Mouse (Mus musculus) megakaryocyte, embryonic 14.5 days (primary cell): ENCODE measurements around the gene Dolk. TPM values are rescaled to one million over a fixed set of nuclear protein-coding genes. Genes with fewer than 3 reads are reported as not detected.

ENCODE experiments used
- H3K27me3 ChIP-seq: replicated peaks from 2 replicates; pipeline ENCODE3; 2012; ENCODE audit warnings: inconsistent platforms
- H3K36me3 ChIP-seq: replicated peaks from 2 replicates; pipeline ENCODE3; 2012; ENCODE audit warnings: low read length, inconsistent platforms, mixed read lengths
- H3K4me1 ChIP-seq: 2 replicates; pipeline ENCODE4 v1.6.1; 2012; ENCODE audit warnings: inconsistent platforms
- H3K4me3 ChIP-seq: replicated peaks from 2 replicates; pipeline ENCODE3; 2012; ENCODE audit warnings: moderate library complexity, mild to moderate bottlenecking, inconsistent platforms
- H3K9me3 ChIP-seq: 2 replicates; pipeline ENCODE4 v1.6.1; 2012; ENCODE audit warnings: inconsistent platforms
- FLI1 ChIP-seq: IDR thresholded peaks from 2 replicates; pipeline ENCODE4 v1.6.1; 2012; ENCODE audit warnings: low read length, inconsistent platforms, mixed read lengths
- GATA1 ChIP-seq: IDR thresholded peaks from 3 replicates; pipeline ENCODE4 v1.6.1; 2012; ENCODE audit warnings: mixed read lengths, low read length, inconsistent platforms, borderline replicate concordance
- polyA plus RNA-seq: library from polyadenylated mRNA; stranded (reverse); fragments of >175 nt; gene quantifications from 2 replicates; pipeline ENCODE4 v1.2.3, GENCODE M21; 2012; ENCODE audit warnings: low replicate concordance; ENCODE audit not compliant: insufficient read depth

Dolk gene
- polyA plus RNA-seq, 1 experiment = 7.1 TPM

- TF ChIP-seq FLI1 (no peak), GATA1 (no peak)
- H3K4me1 ChIP-seq = peaks cover 73% of the 10 kb centered on the region
- H3K9me3 ChIP-seq = 0 out of 2 replicates have a peak, but pooled peaks cover 3% of the 10 kb centered on the region
- peaks cover 40% of the 10 kb centered on the region for H3K36me3 ChIP-seq
- H3K27me3 ChIP-seq = no peaks in the 10 kb centered on the region
- peak overlapping the region; percentile 96 for H3K4me3 ChIP-seq
These were observed 47.1 kb downstream of the Dolk start for GRCm38 (mm10) chr2:30238906-30239465.

- peaks cover 11% of the 10 kb centered on the region for H3K9me3 ChIP-seq
- H3K4me3 ChIP-seq = peak overlapping the region; percentile 96
- TF ChIP-seq FLI1 (no peak), GATA1 (no peak)
- no peaks in the 10 kb centered on the region for H3K27me3 ChIP-seq
- peaks cover 62% of the 10 kb centered on the region for H3K4me1 ChIP-seq
- peaks cover 29% of the 10 kb centered on the region for H3K36me3 ChIP-seq
These were observed 48.3 kb downstream of the Dolk start for GRCm38 (mm10) chr2:30237881-30238280.

- H3K36me3 ChIP-seq = peaks cover 24% of the 10 kb centered on the region
- peaks cover 56% of the 10 kb centered on the region for H3K4me1 ChIP-seq
- H3K27me3 ChIP-seq = no peaks in the 10 kb centered on the region
- no peak for TF ChIP-seq GATA1
- TF ChIP-seq FLI1 = peak; percentile 86
- H3K4me3 ChIP-seq = peak within 1 kb of the TSS; percentile 96
- H3K9me3 ChIP-seq = peaks cover 17% of the 10 kb centered on the region
These were observed 48.8 kb downstream of the Dolk start, which contains the start of gene Lrrc8a for GRCm38 (mm10) chr2:30237199-30237880. Gene Lrrc8a (plus strand): TSS chr2:30237715.

- peaks cover 22% of the 10 kb centered on the region for H3K9me3 ChIP-seq
- peaks cover 17% of the 10 kb centered on the region for H3K36me3 ChIP-seq
- no peaks in the 10 kb centered on the region for H3K27me3 ChIP-seq
- peak overlapping the region; percentile 96 for H3K4me3 ChIP-seq
- peaks cover 49% of the 10 kb centered on the region for H3K4me1 ChIP-seq
- no peak for TF ChIP-seq FLI1
- TF ChIP-seq GATA1 = no peak
These were observed 49.5 kb downstream of the Dolk start for GRCm38 (mm10) chr2:30236426-30237198.

GRCm38 (mm10) chr2:30235593-30235992 is 50.5 kb downstream of the Dolk start:
- H3K36me3 ChIP-seq = peaks cover 7% of the 10 kb centered on the region
- no peak overlapping the region for H3K4me3 ChIP-seq
- no peaks in the 10 kb centered on the region for H3K27me3 ChIP-seq
- peaks cover 32% of the 10 kb centered on the region for H3K9me3 ChIP-seq
- H3K4me1 ChIP-seq = peaks cover 39% of the 10 kb centered on the region
- TF ChIP-seq GATA1 = no peak
- no peak for TF ChIP-seq FLI1

Other genes with a start within 250 kb of the Dolk start
- gene Wdr34, start 237.5 kb downstream of the Dolk start, polyA plus RNA-seq = 11.7 and 12.4 TPM in 2 replicates
- 207 and 239 TPM in 2 replicates for gene Set, start 229.0 kb downstream of the Dolk start, polyA plus RNA-seq
- 19.4 and 62.2 TPM in 2 replicates for gene Pkn3, start 208.7 kb downstream of the Dolk start, polyA plus RNA-seq
- 58.2 and 66.6 TPM in 2 replicates for gene Zdhhc12, start 192.7 kb downstream of the Dolk start, polyA plus RNA-seq
- 12.2 and 20.0 TPM in 2 replicates for gene Zer1, start 161.7 kb downstream of the Dolk start, polyA plus RNA-seq
- 18.0 and 28.7 TPM in 2 replicates for gene Tbc1d13, start 152.6 kb downstream of the Dolk start, polyA plus RNA-seq
- gene Endog, start 114.8 kb downstream of the Dolk start, polyA plus RNA-seq = 16.4 and 28.0 TPM in 2 replicates
- 19.0 and 20.8 TPM in 2 replicates for gene Spout1, start 107.9 kb downstream of the Dolk start, polyA plus RNA-seq
- 7.7 TPM in 1 of 2 replicates, not detected in the other for gene Kyat1, start 80.5 kb downstream of the Dolk start, polyA plus RNA-seq
- gene Lrrc8a, start 48.6 kb downstream of the Dolk start, polyA plus RNA-seq = 2.7 and 5.1 TPM in 2 replicates
- gene Gm28035, start 45.8 kb downstream of the Dolk start, polyA plus RNA-seq = 3.3 and 6.4 TPM in 2 replicates
- 6.7 and 11.3 TPM in 2 replicates for gene Phyhd1, start 20.1 kb downstream of the Dolk start, polyA plus RNA-seq
- gene Gm28038, start 5.3 kb downstream of the Dolk start, polyA plus RNA-seq = not detected in 2 replicates
- 72.2 and 120 TPM in 2 replicates for gene Nup188, start 63 bp upstream of the Dolk start, polyA plus RNA-seq
- gene Sh3glb2, start 73.0 kb upstream of the Dolk start, polyA plus RNA-seq = 45.5 and 81.3 TPM in 2 replicates
- 7.8 and 15.0 TPM in 2 replicates for gene Miga2, start 77.9 kb upstream of the Dolk start, polyA plus RNA-seq
- 24.4 and 42.0 TPM in 2 replicates for gene Dolpp1, start 105.9 kb upstream of the Dolk start, polyA plus RNA-seq
- 55.0 and 64.0 TPM in 2 replicates for gene Crat, start 129.5 kb upstream of the Dolk start, polyA plus RNA-seq
- 473 and 551 TPM in 2 replicates for gene Ptpa, start 129.7 kb upstream of the Dolk start, polyA plus RNA-seq
- gene Ier5l, start 187.9 kb upstream of the Dolk start, polyA plus RNA-seq = 2.7 and 5.0 TPM in 2 replicates